Mouse (Mus musculus) erythroblast, embryonic 14.5 days (primary cell): Measurements from ENCODE around the gene Fblim1.

Source experiments
- GATA1 ChIP-seq: IDR thresholded peaks from 2 replicates; pipeline ENCODE4 v1.6.1; 2012; ENCODE audit warnings: low read length, inconsistent platforms, mixed read lengths
- TAL1 ChIP-seq: IDR thresholded peaks from 3 replicates; pipeline ENCODE4 v1.6.1; 2012; ENCODE audit warnings: low read length, inconsistent platforms, mixed read lengths

DNA sequence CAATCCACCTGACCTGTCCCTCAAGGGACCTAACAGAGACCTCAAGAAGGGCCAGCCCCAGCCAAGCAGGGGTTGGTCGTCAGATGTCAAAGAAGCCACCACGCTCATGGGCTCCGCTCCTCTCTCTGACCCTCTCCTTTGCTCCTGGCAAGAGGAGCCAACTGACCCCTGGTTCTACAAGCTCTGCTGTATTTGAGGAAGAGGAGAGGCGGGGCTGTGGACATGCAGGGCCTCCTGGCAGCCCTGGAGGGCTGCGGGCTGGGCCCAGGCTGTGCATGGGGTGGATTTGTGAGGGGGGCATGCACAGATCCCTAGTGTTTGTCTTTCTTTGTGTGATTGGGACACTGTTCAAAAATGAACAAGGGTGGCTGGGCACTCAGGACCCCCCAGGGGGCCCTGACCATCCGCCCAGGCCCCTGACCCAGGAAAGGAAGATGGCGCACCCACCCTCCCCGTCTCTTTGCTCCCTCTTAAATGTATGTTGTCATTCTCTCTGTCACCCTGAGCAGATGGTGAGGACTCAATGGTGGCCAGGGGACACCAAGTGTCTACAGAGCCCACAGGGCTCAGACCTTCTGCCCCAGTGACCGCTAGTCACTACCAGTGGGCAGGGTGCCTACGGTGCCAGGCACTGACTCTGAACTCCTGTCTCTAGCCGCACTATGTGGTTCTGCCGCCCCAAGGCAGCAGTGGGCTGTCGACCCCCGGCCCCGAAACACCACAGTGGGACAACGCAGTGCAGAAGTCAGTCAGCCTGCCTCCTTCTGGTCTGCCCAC lies 20.1 kb upstream of the Fblim1 start:
- TF ChIP-seq GATA1 (no peak), TAL1 (no peak)
